Mouse (Mus musculus): ENCODE data around the gene Atxn7l1. TPM values are rescaled to one million over a fixed set of nuclear protein-coding genes. Genes with fewer than 3 reads are reported as not detected.

The Atxn7l1 gene
- polyA plus RNA-seq, 1 experiment = 23.7 TPM

DNA sequence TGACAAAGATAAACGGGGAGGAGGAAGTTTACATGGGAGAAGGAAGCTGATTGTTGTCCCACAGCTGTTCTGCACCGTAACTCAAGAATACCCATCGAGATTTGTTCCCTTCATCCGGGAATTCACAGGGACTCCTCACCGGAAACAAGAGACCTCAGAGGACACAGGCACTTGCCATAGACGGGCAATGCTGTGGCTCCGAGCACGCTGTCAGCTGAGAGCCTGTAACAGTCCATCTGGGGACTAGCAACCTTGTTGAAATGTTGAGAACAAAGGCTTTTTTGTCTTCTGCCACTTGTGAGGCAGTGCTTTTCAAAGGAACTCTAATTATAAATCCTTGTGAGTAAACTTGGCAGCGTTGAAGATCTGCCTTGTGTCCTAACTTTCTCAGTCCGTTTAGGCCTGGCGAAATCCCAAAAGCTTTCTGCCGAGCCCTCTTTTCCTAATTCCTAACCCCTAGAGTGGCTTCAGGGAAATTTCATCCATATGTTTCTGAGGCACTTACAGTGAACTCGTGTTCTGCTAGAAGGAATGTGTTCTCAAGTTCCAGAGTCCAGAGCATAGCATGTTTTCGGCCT is 36.5 kb upstream of the Atxn7l1 start:
- Histone ChIP-seq H3K27ac (ENCODE audit: insufficient read depth, low read depth, low read length) (peak overlapping the region; percentile 52; the same call in 1 of the 2 replicates), H3K4me3 (ENCODE audit: insufficient read depth, low read depth, low read length) (no peak overlapping the region), H3K27me3 (replicated peaks; ENCODE audit: control insufficient read depth, insufficient read depth, low read length) (no peaks in the 10 kb centered on the region), H3K36me3 (ENCODE audit: control insufficient read depth, insufficient read depth, low read length) (no peaks in the 10 kb centered on the region), H3K4me1 (ENCODE audit: control insufficient read depth, insufficient read depth, low read length) (no peaks in the 10 kb centered on the region)
- WGBS = 23% methylated on average over 14 of the region's 14 CpGs
- TF ChIP-seq POLR2A (IDR thresholded peaks at IDR 0.05; ENCODE audit: low read depth, low read length) (no peak), CTCF (conservative IDR thresholded peaks at IDR 0.05; ENCODE audit: insufficient read depth, insufficient read length, low read depth, low read length) (no peak)
- peak; percentile 50 for DNase-seq

DNA sequence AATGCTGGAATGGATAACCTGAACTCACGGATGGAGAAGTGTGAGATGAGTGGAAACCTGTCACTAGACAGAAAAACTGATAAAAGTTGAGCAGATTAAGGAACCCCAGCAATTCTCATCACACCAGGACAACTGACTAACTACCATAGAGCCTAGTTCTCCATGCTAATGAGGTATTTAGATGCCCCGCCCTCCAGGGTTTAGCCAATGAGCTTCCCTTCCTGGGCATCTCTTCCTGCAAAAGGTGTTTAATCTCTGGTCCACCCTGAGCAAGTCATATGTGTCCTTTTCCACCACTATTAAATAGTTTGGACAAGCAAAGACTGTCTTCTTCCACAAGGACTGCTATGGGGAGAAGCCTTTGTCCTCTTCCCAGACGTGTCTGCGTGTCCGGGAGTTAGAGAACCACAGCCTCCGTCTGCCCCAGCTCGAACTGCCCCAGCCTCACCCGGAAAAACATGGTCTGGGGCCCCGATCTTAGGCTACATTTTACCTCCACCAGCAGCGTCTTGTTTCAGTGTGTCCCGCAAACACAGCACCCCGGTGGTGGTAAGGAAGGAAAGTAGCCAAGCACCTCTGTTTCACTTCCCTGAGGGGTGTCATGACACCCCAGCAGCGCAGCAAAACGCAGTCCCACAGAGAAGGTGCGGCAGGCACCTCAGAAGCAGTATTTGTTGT is 28.7 kb upstream of the Atxn7l1 start:
- 66% methylated on average over 15 of the region's 15 CpGs for WGBS
- no peak for DNase-seq
- no peaks in the 10 kb centered on the region for H3K27me3 ChIP-seq (replicated peaks; ENCODE audit: control insufficient read depth, insufficient read depth, low read length)
- H3K4me1 ChIP-seq (ENCODE audit: control insufficient read depth, insufficient read depth, low read length) = no peaks in the 10 kb centered on the region
- H3K27ac ChIP-seq (ENCODE audit: insufficient read depth, low read depth, low read length) = no peak overlapping the region
- H3K4me3 ChIP-seq (ENCODE audit: insufficient read depth, low read depth, low read length) = no peak overlapping the region
- no peak for TF ChIP-seq CTCF (conservative IDR thresholded peaks at IDR 0.05; ENCODE audit: insufficient read depth, insufficient read length, low read depth, low read length)
- TF ChIP-seq POLR2A (IDR thresholded peaks at IDR 0.05; ENCODE audit: low read depth, low read length) = no peak
- no peaks in the 10 kb centered on the region for H3K36me3 ChIP-seq (ENCODE audit: control insufficient read depth, insufficient read depth, low read length)

DNA sequence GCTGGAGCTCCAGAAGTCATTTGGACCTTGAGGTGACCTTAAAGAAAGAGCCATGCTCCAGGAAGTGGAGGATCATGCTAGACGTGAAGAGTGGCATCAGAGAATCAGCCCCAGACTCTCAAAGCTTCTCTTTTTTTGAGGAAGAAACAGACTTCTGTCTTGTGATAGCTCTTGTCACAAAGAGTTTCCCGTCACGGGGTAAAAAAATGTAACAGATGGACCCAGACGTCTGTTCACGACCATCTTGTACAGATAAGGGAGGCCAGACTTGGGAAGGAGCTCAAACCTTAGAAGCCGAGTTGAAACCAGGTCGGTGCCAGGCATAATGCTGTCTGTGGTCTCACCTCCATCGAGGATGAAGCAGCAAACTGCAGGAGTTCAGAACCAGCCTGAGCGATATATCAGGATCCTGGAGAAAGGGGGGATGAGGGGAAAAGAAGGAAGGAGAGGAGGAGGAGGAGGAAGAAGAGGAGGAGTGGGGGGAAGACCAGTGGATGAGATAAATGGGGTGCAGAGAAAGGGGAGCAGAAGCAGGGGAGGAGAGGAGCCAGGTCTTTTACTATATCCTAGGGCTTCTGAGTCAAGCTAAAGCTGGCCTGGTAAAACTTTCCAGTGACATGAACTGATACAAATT is 21.8 kb upstream of the Atxn7l1 start:
- no peak for DNase-seq
- H3K27me3 ChIP-seq (replicated peaks; ENCODE audit: control insufficient read depth, insufficient read depth, low read length) = no peaks in the 10 kb centered on the region
- H3K27ac ChIP-seq (ENCODE audit: insufficient read depth, low read depth, low read length) = no peak overlapping the region
- no peaks in the 10 kb centered on the region for H3K36me3 ChIP-seq (ENCODE audit: control insufficient read depth, insufficient read depth, low read length)
- H3K4me1 ChIP-seq (ENCODE audit: control insufficient read depth, insufficient read depth, low read length) = no peaks in the 10 kb centered on the region
- 83% methylated on average over 9 of the region's 9 CpGs for WGBS
- TF ChIP-seq CTCF (conservative IDR thresholded peaks at IDR 0.05; ENCODE audit: insufficient read depth, insufficient read length, low read depth, low read length) = no peak
- TF ChIP-seq POLR2A (IDR thresholded peaks at IDR 0.05; ENCODE audit: low read depth, low read length) = no peak
- no peak overlapping the region for H3K4me3 ChIP-seq (ENCODE audit: insufficient read depth, low read depth, low read length)

DNA sequence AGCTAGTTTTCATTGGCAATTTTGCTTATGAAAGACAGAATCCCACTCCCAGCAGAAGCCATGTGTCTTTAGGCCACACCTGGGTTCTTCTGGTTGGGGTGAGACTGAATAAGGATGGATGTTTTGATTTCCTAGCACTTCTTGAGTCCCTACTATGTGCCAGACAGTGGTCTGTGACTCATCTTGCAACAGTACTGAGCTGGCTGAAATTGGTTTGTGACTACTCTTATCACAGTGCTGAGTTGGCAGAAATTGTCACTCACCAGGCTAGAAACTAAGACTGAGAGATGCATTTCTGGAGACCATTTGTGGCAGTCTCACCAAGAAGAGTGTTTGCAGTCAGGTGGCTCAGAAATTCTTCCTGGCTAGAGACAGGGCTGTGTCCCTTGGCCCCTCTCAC is 21.2 kb upstream of the Atxn7l1 start:
- no peaks in the 10 kb centered on the region for H3K36me3 ChIP-seq (ENCODE audit: control insufficient read depth, insufficient read depth, low read length)
- H3K4me1 ChIP-seq (ENCODE audit: control insufficient read depth, insufficient read depth, low read length) = no peaks in the 10 kb centered on the region
- H3K4me3 ChIP-seq (ENCODE audit: insufficient read depth, low read depth, low read length) = no peak overlapping the region
- no peak overlapping the region for H3K27ac ChIP-seq (ENCODE audit: insufficient read depth, low read depth, low read length)
- TF ChIP-seq POLR2A (IDR thresholded peaks at IDR 0.05; ENCODE audit: low read depth, low read length) (no peak), CTCF (conservative IDR thresholded peaks at IDR 0.05; ENCODE audit: insufficient read depth, insufficient read length, low read depth, low read length) (no peak)
- no peaks in the 10 kb centered on the region for H3K27me3 ChIP-seq (replicated peaks; ENCODE audit: control insufficient read depth, insufficient read depth, low read length)
- DNase-seq = no peak

DNA sequence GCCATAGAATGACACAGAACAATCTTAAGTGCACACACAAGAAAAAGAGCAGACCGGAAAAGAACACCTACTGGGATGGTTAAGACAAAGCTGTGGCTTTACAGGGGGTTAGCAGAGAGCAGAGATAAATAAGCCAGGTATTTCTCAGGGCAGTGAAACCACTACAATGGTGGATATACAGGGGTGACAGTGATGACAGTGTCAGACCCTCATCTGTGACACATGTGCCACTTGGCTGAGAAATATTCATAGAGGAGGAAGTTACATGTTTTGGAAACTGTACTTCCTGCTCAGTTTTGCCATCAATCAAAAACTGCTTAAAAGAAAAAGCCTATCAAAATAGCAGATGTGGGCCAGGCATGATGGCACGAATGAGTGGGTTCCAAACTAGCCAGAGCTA is 19.4 kb upstream of the Atxn7l1 start:
- 85% methylated on average over 2 of the region's 2 CpGs for WGBS
- no peak overlapping the region for H3K27ac ChIP-seq (ENCODE audit: insufficient read depth, low read depth, low read length)
- no peak for DNase-seq

DNA sequence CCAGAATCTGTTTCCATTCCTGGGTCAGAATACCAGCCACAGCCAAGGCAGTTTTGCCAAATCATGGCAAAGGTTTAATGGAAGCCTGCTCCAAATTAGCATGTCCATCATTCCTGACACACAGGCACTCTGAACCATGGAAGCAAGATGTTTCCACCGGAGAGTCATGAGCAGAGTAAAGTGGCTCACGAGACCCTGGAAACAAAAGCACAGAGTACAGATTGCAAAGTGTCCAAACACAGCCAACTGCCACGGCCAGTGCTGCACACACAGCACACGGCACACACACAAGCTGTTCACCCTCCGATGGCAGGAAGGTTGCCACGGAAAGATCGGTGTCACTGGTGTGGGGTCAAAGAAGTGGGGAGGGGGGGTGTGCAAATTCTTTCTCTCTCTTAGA is 18.8 kb upstream of the Atxn7l1 start:
- no peaks in the 10 kb centered on the region for H3K4me1 ChIP-seq (ENCODE audit: control insufficient read depth, insufficient read depth, low read length)
- no peaks in the 10 kb centered on the region for H3K36me3 ChIP-seq (ENCODE audit: control insufficient read depth, insufficient read depth, low read length)
- H3K4me3 ChIP-seq (ENCODE audit: insufficient read depth, low read depth, low read length) = no peak overlapping the region
- no peak overlapping the region for H3K27ac ChIP-seq (ENCODE audit: insufficient read depth, low read depth, low read length)
- no peak for TF ChIP-seq POLR2A (IDR thresholded peaks at IDR 0.05; ENCODE audit: low read depth, low read length)
- TF ChIP-seq CTCF (conservative IDR thresholded peaks at IDR 0.05; ENCODE audit: insufficient read depth, insufficient read length, low read depth, low read length) = no peak
- 84% methylated on average over 7 of the region's 7 CpGs for WGBS
- H3K27me3 ChIP-seq (replicated peaks; ENCODE audit: control insufficient read depth, insufficient read depth, low read length) = no peaks in the 10 kb centered on the region
- DNase-seq = no peak

More for the DNA sequence above, 19.4 kb upstream of the Atxn7l1 start:
- Histone ChIP-seq H3K4me1 (ENCODE audit: control insufficient read depth, insufficient read depth, low read length) (no peaks in the 10 kb centered on the region), H3K27me3 (replicated peaks; ENCODE audit: control insufficient read depth, insufficient read depth, low read length) (no peaks in the 10 kb centered on the region), H3K4me3 (ENCODE audit: insufficient read depth, low read depth, low read length) (no peak overlapping the region), H3K36me3 (ENCODE audit: control insufficient read depth, insufficient read depth, low read length) (no peaks in the 10 kb centered on the region)
- no peak for TF ChIP-seq POLR2A (IDR thresholded peaks at IDR 0.05; ENCODE audit: low read depth, low read length)

DNA sequence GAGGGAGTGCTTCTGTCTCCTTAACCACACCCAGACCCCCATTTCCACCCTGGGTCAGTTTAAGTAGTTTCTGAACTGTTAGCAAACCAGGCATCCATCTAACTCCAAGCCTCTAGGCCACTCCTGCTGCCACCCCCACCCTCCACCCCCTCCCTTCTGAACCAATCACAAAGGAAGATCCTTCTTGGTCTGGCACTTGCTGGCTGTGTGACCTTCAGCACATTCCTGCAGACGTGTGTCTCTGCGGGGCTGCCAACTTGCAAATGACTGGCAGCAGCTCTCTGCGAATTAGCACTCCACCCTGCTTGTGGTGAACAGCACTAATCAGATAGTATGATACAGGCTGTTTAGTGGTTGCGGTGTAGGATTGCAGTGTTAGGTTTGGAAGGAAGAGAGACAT is 18.1 kb upstream of the Atxn7l1 start:
- Histone ChIP-seq H3K27me3 (replicated peaks; ENCODE audit: control insufficient read depth, insufficient read depth, low read length) (no peaks in the 10 kb centered on the region), H3K4me1 (ENCODE audit: control insufficient read depth, insufficient read depth, low read length) (no peaks in the 10 kb centered on the region), H3K4me3 (ENCODE audit: insufficient read depth, low read depth, low read length) (no peak overlapping the region), H3K36me3 (ENCODE audit: control insufficient read depth, insufficient read depth, low read length) (no peaks in the 10 kb centered on the region), H3K27ac (ENCODE audit: insufficient read depth, low read depth, low read length) (no peak overlapping the region)
- TF ChIP-seq CTCF (conservative IDR thresholded peaks at IDR 0.05; ENCODE audit: insufficient read depth, insufficient read length, low read depth, low read length) (no peak), POLR2A (IDR thresholded peaks at IDR 0.05; ENCODE audit: low read depth, low read length) (no peak)
- 27% methylated on average over 4 of the region's 4 CpGs for WGBS
- DNase-seq = peak; percentile 63

Measured in kidney, adult 2 months (tissue).